Mouse (Mus musculus): ENCODE results near the gene Raf1.

GRCm38 (mm10) chr6:115631056-115631795, 45.2 kb downstream of the Raf1 start:
- TF ChIP-seq CTCF (IDR thresholded peaks at IDR 0.05; ENCODE audit: low read depth) (no peak), EP300 (IDR thresholded peaks at IDR 0.05; ENCODE audit: low read depth) (no peak)
